Mouse (Mus musculus) common myeloid progenitor, adult 5-6 weeks (primary cell): Measurements from ENCODE around the gene Plxdc1. TPM values are rescaled to one million over a fixed set of nuclear protein-coding genes. Genes with fewer than 3 reads are reported as not detected.
A peak's percentile ranks its signal among the peaks of the same experiment; 100 is the strongest.

Experiments used
- ATAC-seq: replicated peaks from 2 replicates; pipeline ENCODE4 v1.8.0; 2016; ENCODE audit warnings: low read depth, mild to moderate bottlenecking, moderate TSS enrichment, inconsistent platforms; ENCODE audit not compliant: poor library complexity, severe bottlenecking
- total RNA-seq: library from RNA; stranded (forward); fragments of 200-1000, 187-1606 nt; gene quantifications from 2 replicates; pipeline ENCODE4 v1.2.3, GENCODE M21; 2017

The Plxdc1 gene
- total RNA-seq, 1 experiment from 2014 or later = 3.3 TPM

GRCm38 (mm10) chr11:97933553-97933952 is 52.7 kb downstream of the Plxdc1 start:
- ATAC-seq = no peak

GRCm38 (mm10) chr11:97928905-97929304 is 57.3 kb downstream of the Plxdc1 start:
- no peak for ATAC-seq

GRCm38 (mm10) chr11:97924217-97924616 is 62.0 kb downstream of the Plxdc1 start:
- ATAC-seq = no peak

- no peak for ATAC-seq
Observed at GRCm38 (mm10) chr11:97923639-97924038, 62.6 kb downstream of the Plxdc1 start.

GRCm38 (mm10) chr11:97915974-97916503 is 70.2 kb downstream of the Plxdc1 start:
- ATAC-seq = 0 out of 2 replicates have a peak, but pooled peaks have one; percentile 15

GRCm38 (mm10) chr11:97915471-97915870 is 70.8 kb downstream of the Plxdc1 start:
- ATAC-seq = no peak

GRCm38 (mm10) chr11:97913111-97913510 is 73.1 kb downstream of the Plxdc1 start:
- no peak for ATAC-seq

GRCm38 (mm10) chr11:97908634-97909348 is 77.5 kb downstream of the Plxdc1 start:
- ATAC-seq = no peak

- no peak for ATAC-seq
Observed at GRCm38 (mm10) chr11:97907935-97908334, 78.3 kb downstream of the Plxdc1 start.

GRCm38 (mm10) chr11:97906905-97907304 is 79.3 kb downstream of the Plxdc1 start:
- no peak for ATAC-seq

- no peak for ATAC-seq
Observed at GRCm38 (mm10) chr11:97905941-97906340, 80.3 kb downstream of the Plxdc1 start.

- no peak for ATAC-seq
Observed at GRCm38 (mm10) chr11:97905540-97905939, 80.7 kb downstream of the Plxdc1 start.

- ATAC-seq = no peak
Observed at GRCm38 (mm10) chr11:97904801-97905200, 81.4 kb downstream of the Plxdc1 start.

- no peak for ATAC-seq
Observed at GRCm38 (mm10) chr11:97901806-97902205, 84.4 kb downstream of the Plxdc1 start.

- peak; percentile 97 for ATAC-seq
Observed at GRCm38 (mm10) chr11:97899822-97900221, 86.4 kb downstream of the Plxdc1 start.

- no peak for ATAC-seq
Observed at GRCm38 (mm10) chr11:97897568-97898185, 88.6 kb downstream of the Plxdc1 start.

GRCm38 (mm10) chr11:97896655-97897054 is 89.6 kb downstream of the Plxdc1 start:
- ATAC-seq = no peak

GRCm38 (mm10) chr11:97891821-97892220 is 94.4 kb downstream of the Plxdc1 start:
- ATAC-seq = no peak

- ATAC-seq = no peak
Observed at GRCm38 (mm10) chr11:97885296-97885915, 100.8 kb downstream of the Plxdc1 start.

GRCm38 (mm10) chr11:97884601-97885185 is 101.6 kb downstream of the Plxdc1 start:
- no peak for ATAC-seq
